Mouse (Mus musculus): ENCODE data around the gene Ccdc22. TPM values are rescaled to one million over a fixed set of nuclear protein-coding genes. Genes with fewer than 3 reads are reported as not detected.

Ccdc22 gene
- polyA plus RNA-seq (2015; fragmentation: Nextera tagmentation; extraction: Ambion mirVana), result 29.9 and 30.5 TPM in 2 replicates

DNA sequence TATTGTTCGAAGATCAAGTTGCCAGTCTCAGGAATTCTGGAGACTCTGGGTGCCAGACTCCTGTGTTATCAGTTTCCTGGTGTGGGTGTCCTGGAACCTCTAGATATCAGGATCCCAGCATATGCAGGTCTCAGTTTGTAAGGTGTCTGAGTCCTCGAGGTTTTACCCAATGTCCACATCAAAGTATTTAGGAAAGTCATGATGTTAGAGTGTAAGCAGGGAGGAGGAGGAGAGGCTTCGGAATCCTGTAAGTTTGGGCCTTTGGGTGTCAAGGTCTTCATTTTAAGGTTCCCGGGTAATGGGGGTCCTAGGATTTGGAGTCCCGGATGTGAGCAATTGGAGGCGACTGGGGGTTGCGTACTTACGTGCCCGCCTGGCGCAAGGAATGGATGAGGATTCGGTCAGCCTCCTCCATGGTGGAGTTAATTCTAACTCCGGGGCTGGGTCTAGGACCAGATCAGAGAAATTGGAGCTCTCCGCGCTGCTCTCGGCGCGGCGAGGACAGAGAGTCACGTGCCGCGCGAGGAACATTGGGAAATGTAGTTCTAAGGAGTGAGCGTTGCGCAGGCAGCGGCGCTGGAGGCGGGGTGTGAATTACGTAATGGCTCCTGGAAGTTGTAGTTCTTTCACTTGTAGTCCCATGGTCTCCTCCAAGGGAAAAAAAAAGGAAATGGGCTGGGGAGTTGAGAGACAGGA is at the start of gene Ccdc22:
Gene Ccdc22, minus strand, starts transcription at position 639 of the 696 bp plus-strand sequence.
- H3K36me3 ChIP-seq, result 0 out of 2 replicates have a peak, but pooled peaks cover 9% of the 10 kb centered on the region
- 20% methylated on average over 28 of the region's 28 CpGs for WGBS
- peak within 1 kb of the TSS; percentile 52 for H3K4me3 ChIP-seq (replicated peaks)
- no peaks in the 10 kb centered on the region for H3K9me3 ChIP-seq (replicated peaks)
- H3K4me1 ChIP-seq, result 0 out of 2 replicates have a peak, but pooled peaks cover 6% of the 10 kb centered on the region
- H3K4me2 ChIP-seq, result peak within 1 kb of the TSS; percentile 58
- peak within 1 kb of the TSS; percentile 51; the same call in 1 of the 2 replicates for H3K27ac ChIP-seq
- H3K27me3 ChIP-seq, result no peaks in the 10 kb centered on the region; the same call in 1 of the 2 replicates
- peak; percentile 95 for ATAC-seq (replicated peaks; ENCODE audit: low FRiP score)
- H3K9ac ChIP-seq, result peak within 1 kb of the TSS; percentile 42

DNA sequence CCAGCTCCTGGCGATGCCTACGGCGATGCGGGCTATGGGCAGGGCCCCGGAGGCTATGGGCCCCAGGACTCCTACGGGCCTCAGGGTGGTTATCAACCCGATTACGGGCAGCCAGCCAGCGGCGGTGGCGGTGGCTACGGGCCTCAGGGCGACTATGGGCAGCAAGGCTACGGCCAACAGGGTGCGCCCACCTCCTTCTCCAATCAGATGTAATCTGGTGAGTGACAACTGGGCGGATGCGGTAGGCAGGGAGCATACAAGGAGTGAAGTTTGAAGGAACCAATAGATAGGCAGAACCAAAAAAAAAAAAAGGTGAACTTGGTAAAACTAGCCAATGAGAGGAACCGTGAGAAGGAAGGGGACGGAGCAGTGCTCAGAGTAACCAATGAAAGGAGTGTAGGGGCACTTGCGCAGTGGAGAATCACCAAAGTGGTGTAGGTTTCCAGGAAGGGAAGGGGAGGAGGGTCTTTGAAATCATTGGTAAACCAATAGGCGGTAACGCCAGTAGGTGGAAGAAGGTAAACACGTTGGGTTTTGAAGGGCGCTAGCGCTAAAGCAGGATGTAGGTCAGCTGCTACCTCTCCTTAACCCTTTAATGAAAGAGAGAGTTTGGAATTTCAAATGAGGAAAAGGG is 43.5 kb upstream of the Ccdc22 start:
- peak overlapping the region; percentile 88 for H3K27ac ChIP-seq
- ATAC-seq (replicated peaks; ENCODE audit: low FRiP score), result peak; percentile 97
- H3K4me2 ChIP-seq, result peak overlapping the region; percentile 65
- 18% methylated on average over 25 of the region's 25 CpGs for WGBS
- no peaks in the 10 kb centered on the region for H3K9me3 ChIP-seq (replicated peaks)
- no peaks in the 10 kb centered on the region for H3K4me1 ChIP-seq
- H3K4me3 ChIP-seq (replicated peaks), result peak overlapping the region; percentile 52
- H3K27me3 ChIP-seq, result no peaks in the 10 kb centered on the region
- H3K36me3 ChIP-seq, result no peaks in the 10 kb centered on the region
- H3K9ac ChIP-seq, result peak overlapping the region; percentile 62

- H3K9me3 ChIP-seq (replicated peaks), result no peaks in the 10 kb centered on the region
- H3K9ac ChIP-seq, result no peak overlapping the region
- H3K4me2 ChIP-seq, result no peak overlapping the region
- no peak overlapping the region for H3K27ac ChIP-seq
- ATAC-seq (replicated peaks; ENCODE audit: low FRiP score), result no peak
- 19% methylated on average over 5 of the region's 5 CpGs for WGBS
- H3K36me3 ChIP-seq, result no peaks in the 10 kb centered on the region
- H3K4me1 ChIP-seq, result no peaks in the 10 kb centered on the region
- H3K27me3 ChIP-seq, result peaks cover 4% of the 10 kb centered on the region; the same call in 1 of the 2 replicates
- H3K4me3 ChIP-seq (replicated peaks), result no peak overlapping the region
These were observed 40.0 kb upstream of the Ccdc22 start for GRCm38 (mm10) chrX:7645349-7645748.

GRCm38 (mm10) chrX:7640785-7641184 is 35.5 kb upstream of the Ccdc22 start:
- ATAC-seq (replicated peaks; ENCODE audit: low FRiP score), result no peak
- Histone ChIP-seq H3K27ac (no peak overlapping the region), H3K9me3 (replicated peaks) (no peaks in the 10 kb centered on the region), H3K9ac (no peak overlapping the region), H3K36me3 (no peaks in the 10 kb centered on the region), H3K4me3 (replicated peaks) (no peak overlapping the region), H3K4me2 (no peak overlapping the region), H3K4me1 (no peaks in the 10 kb centered on the region), H3K27me3 (peaks cover 17% of the 10 kb centered on the region)
- 28% methylated on average over 12 of the region's 12 CpGs for WGBS

GRCm38 (mm10) chrX:7639536-7640325 is 34.4 kb upstream of the Ccdc22 start:
- no peak overlapping the region for H3K4me3 ChIP-seq (replicated peaks)
- peaks cover 17% of the 10 kb centered on the region for H3K27me3 ChIP-seq

DNA sequence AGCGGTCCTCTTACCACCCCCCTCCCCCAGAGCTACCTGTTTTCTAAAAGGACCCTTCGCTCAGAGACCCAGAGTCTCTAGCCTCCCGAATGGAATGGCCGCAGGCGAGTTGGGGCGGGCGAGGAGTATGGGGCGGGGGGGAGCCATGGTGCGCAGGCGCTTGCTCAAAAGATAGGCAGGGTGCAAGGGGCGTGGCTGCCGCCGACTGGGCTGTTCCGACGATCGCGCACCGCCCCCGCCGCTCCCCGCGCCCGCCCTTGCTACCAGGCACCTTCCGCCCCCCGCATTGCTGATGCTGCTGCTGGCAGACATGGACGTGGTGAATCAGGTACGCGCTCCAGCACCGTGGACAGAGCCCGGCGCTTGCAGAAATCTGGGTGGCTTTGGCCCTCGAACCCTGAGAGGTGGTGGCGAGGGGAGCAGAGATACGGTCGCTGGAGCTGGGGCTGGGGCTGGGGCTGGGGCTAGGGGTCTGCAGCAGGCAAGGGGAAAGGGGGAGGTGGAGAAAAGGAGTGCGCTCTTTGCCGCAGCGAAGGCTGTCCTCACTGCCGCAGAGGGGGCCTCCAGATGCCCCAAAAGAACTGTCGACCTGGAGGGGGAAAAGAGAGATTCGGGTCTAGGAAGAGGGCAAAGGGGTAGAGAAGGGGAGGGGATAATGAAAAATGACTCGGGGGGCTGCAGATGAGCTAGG is 33.2 kb upstream of the Ccdc22 start, which contains the start of gene Syp:
Gene Syp, plus strand, starts transcription at position 71 of the 691 bp plus-strand sequence.
- H3K4me2 ChIP-seq, result peak within 1 kb of the TSS; percentile 55
- no peaks in the 10 kb centered on the region for H3K36me3 ChIP-seq
- H3K9me3 ChIP-seq (replicated peaks), result no peaks in the 10 kb centered on the region
- peak within 1 kb of the TSS; percentile 36 for H3K4me3 ChIP-seq (replicated peaks)
- H3K27me3 ChIP-seq, result peaks cover 17% of the 10 kb centered on the region
- no peaks in the 10 kb centered on the region for H3K4me1 ChIP-seq
- no peak within 1 kb of the TSS for H3K27ac ChIP-seq
- ATAC-seq (replicated peaks; ENCODE audit: low FRiP score), result peak; percentile 89
- 25% methylated on average over 25 of the region's 42 CpGs for WGBS
- no peak within 1 kb of the TSS for H3K9ac ChIP-seq

More at GRCm38 (mm10) chrX:7639536-7640325, 34.4 kb upstream of the Ccdc22 start:
- Histone ChIP-seq H3K4me2 (peak overlapping the region; percentile 55; the same call in 1 of the 2 replicates), H3K9me3 (replicated peaks) (no peaks in the 10 kb centered on the region), H3K9ac (no peak overlapping the region), H3K27ac (no peak overlapping the region), H3K4me1 (no peaks in the 10 kb centered on the region), H3K36me3 (no peaks in the 10 kb centered on the region)
- 20% methylated on average over 13 of the region's 13 CpGs for WGBS
- no peak for ATAC-seq (replicated peaks; ENCODE audit: low FRiP score)

DNA sequence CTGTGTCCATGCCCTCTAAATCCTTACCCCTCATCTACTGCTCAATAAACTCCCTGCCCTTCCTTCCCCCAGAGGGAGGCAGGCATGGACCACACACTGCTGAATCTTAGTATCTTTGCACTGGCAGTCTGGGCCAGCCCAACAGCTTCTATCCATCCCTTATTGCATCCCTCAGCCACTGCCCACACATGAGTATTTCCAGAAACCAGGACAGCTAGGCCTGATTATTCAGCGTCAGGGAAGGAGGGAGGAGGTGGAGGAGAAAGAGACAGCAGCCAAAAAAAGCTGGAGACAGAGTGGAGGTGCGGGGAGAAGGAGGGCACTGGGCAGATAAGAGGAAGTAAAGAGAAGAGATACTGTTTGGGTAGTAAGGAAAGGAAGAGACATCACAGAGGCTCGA is 29.8 kb upstream of the Ccdc22 start:
- Histone ChIP-seq H3K4me1 (no peaks in the 10 kb centered on the region), H3K27me3 (peaks cover 12% of the 10 kb centered on the region), H3K4me2 (no peak overlapping the region), H3K27ac (no peak overlapping the region), H3K36me3 (no peaks in the 10 kb centered on the region), H3K4me3 (replicated peaks) (no peak overlapping the region), H3K9me3 (replicated peaks) (no peaks in the 10 kb centered on the region), H3K9ac (no peak overlapping the region)
- 72% methylated on average over 3 of the region's 3 CpGs for WGBS
- ATAC-seq (replicated peaks; ENCODE audit: low FRiP score), result no peak

DNA sequence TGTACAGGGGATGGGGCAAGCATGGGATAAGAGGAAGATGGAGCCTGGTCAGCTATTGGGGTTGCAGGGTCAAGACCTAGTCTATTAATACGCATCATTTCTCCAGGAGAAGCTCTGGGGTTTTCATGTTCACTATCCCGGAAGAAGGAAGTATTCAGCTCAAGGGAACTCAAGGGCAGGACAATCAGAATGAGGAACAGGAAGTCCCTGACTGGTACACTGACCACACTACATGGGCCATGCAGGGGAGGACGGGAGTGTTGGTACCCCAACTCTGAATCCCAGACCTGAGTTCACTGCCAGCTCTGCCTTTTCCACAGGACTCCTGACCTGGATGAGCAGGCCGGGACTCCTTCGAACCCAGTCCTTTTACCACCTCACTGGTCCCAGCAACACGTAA is 27.2 kb upstream of the Ccdc22 start:
- Histone ChIP-seq H3K9me3 (replicated peaks) (no peaks in the 10 kb centered on the region), H3K4me1 (no peaks in the 10 kb centered on the region), H3K36me3 (no peaks in the 10 kb centered on the region), H3K9ac (no peak overlapping the region), H3K27me3 (no peaks in the 10 kb centered on the region), H3K27ac (no peak overlapping the region), H3K4me3 (replicated peaks) (no peak overlapping the region), H3K4me2 (no peak overlapping the region)
- WGBS, result 87% methylated on average over 6 of the region's 6 CpGs
- ATAC-seq (replicated peaks; ENCODE audit: low FRiP score), result no peak

GRCm38 (mm10) chrX:7617889-7618551 is 12.7 kb upstream of the Ccdc22 start:
- Histone ChIP-seq H3K9me3 (replicated peaks) (no peaks in the 10 kb centered on the region), H3K4me3 (replicated peaks) (no peak overlapping the region), H3K36me3 (no peaks in the 10 kb centered on the region), H3K4me2 (no peak overlapping the region), H3K9ac (no peak overlapping the region), H3K27me3 (no peaks in the 10 kb centered on the region), H3K27ac (no peak overlapping the region), H3K4me1 (no peaks in the 10 kb centered on the region)
- no peak for ATAC-seq (replicated peaks; ENCODE audit: low FRiP score)
- WGBS, result 78% methylated on average over 12 of the region's 12 CpGs

DNA sequence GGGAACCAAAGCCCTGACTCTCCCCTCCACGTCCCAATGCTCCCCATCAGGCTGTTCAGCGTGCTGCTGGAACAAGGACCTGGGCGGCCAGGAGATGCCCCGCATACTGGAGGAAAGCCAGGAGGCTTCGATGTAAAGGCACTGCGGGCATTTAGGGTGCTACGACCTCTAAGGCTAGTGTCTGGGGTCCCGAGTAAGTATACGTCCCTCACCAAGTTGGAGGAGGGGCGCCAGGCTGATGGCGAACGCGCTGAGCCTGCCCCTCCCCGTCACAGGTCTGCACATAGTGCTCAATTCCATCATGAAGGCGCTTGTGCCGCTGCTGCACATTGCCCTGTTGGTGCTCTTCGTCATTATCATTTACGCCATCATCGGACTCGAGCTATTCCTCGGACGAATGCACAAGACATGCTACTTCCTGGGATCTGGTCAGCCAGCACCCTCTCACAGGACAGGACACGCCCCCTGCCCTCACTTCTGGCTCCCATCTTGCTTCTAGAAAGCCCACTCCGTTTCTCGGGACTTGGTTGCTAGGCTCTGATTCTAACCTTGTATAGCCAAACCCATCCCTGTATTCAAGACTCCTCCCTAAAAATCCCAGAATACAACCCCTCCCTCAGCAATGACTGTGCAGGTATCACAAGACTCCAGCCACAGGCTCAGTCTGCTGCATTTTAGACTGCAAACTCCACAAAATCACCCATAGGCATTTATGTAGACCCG is 5.4 kb upstream of the Ccdc22 start:
- Histone ChIP-seq H3K9me3 (replicated peaks) (no peaks in the 10 kb centered on the region), H3K4me2 (peak overlapping the region; percentile 84), H3K27me3 (no peaks in the 10 kb centered on the region; the same call in 1 of the 2 replicates), H3K9ac (no peak overlapping the region), H3K4me3 (replicated peaks) (peak overlapping the region; percentile 44), H3K27ac (no peak overlapping the region), H3K4me1 (no peaks in the 10 kb centered on the region), H3K36me3 (no peaks in the 10 kb centered on the region)
- 21% methylated on average over 26 of the region's 26 CpGs for WGBS
- ATAC-seq (replicated peaks; ENCODE audit: low FRiP score), result no peak
